Mouse (Mus musculus): Measurements from ENCODE around the gene Gltp. TPM values are rescaled to one million over a fixed set of nuclear protein-coding genes. Genes with fewer than 3 reads are reported as not detected.

Gene Gltp
- polyA plus RNA-seq, 1 experiment from 2014 or later, result 43.2 TPM

- 47% methylated on average over 6 of the region's 6 CpGs for WGBS
- no peaks in the 10 kb centered on the region for H3K4me1 ChIP-seq (replicated peaks)
- peaks cover 3% of the 10 kb centered on the region; the same call in 1 of the 2 replicates for H3K27me3 ChIP-seq
- no peak overlapping the region for H3K27ac ChIP-seq
- H3K36me3 ChIP-seq, result no peaks in the 10 kb centered on the region
- no peak overlapping the region for H3K4me3 ChIP-seq (replicated peaks)
- no peak overlapping the region for H3K9ac ChIP-seq (replicated peaks)
- H3K4me2 ChIP-seq (replicated peaks), result no peak overlapping the region
- H3K9me3 ChIP-seq, result no peaks in the 10 kb centered on the region
- ATAC-seq, result no peak
Observed at GRCm38 (mm10) chr5:114620305-114620704, 70.5 kb downstream of the Gltp start.

Small RNA genes lying within 50 kb of the gene (microRNA-seq; reads per million reads assigned to microRNA genes)
- not detected for gene Mir7028

Other genes with a start within 250 kb of the Gltp start
- 21.1 and 22.9 TPM in 2 replicates for gene Mmab, start 246.9 kb downstream of the Gltp start, polyA plus RNA-seq (2015; fragmentation: Nextera tagmentation; extraction: Ambion mirVana)
- gene Mvk, start 246.7 kb downstream of the Gltp start, polyA plus RNA-seq (2015; fragmentation: Nextera tagmentation; extraction: Ambion mirVana), result 50.7 and 55.4 TPM in 2 replicates
- 5.1 and 6.1 TPM in 2 replicates for gene Fam222a, start 123.0 kb downstream of the Gltp start, polyA plus RNA-seq (2015; fragmentation: Nextera tagmentation; extraction: Ambion mirVana)
- 0.39 and 0.46 TPM in 2 replicates for gene Trpv4, start 32.6 kb downstream of the Gltp start, polyA plus RNA-seq (2015; fragmentation: Nextera tagmentation; extraction: Ambion mirVana)
- 18.5 and 19.7 TPM in 2 replicates for gene Tchp, start 16.8 kb upstream of the Gltp start, polyA plus RNA-seq (2015; fragmentation: Nextera tagmentation; extraction: Ambion mirVana)
- 34.9 and 48.3 TPM in 2 replicates for gene Ankrd13a, start 83.7 kb upstream of the Gltp start, polyA plus RNA-seq (2015; fragmentation: Nextera tagmentation; extraction: Ambion mirVana)
- gene Git2, start 84.5 kb upstream of the Gltp start, polyA plus RNA-seq (2015; fragmentation: Nextera tagmentation; extraction: Ambion mirVana), result 41.5 and 49.8 TPM in 2 replicates
- 225 and 235 TPM in 2 replicates for gene 1500011B03Rik, start 132.5 kb upstream of the Gltp start, polyA plus RNA-seq (2015; fragmentation: Nextera tagmentation; extraction: Ambion mirVana)
- gene 4930519G04Rik, start 162.7 kb upstream of the Gltp start, polyA plus RNA-seq (2015; fragmentation: Nextera tagmentation; extraction: Ambion mirVana), result not detected in 2 replicates
- 1.3 and 1.7 TPM in 2 replicates for gene Gm9936, start 167.7 kb upstream of the Gltp start, polyA plus RNA-seq (2015; fragmentation: Nextera tagmentation; extraction: Ambion mirVana)
- gene Oasl2, start 206.0 kb upstream of the Gltp start, polyA plus RNA-seq (2015; fragmentation: Nextera tagmentation; extraction: Ambion mirVana), result 2.1 and 2.2 TPM in 2 replicates
- 0.28 TPM in 1 of 2 replicates, not detected in the other for gene Oasl1, start 232.3 kb upstream of the Gltp start, polyA plus RNA-seq (2015; fragmentation: Nextera tagmentation; extraction: Ambion mirVana)

Data from midbrain, embryonic 13.5 days (tissue).